Mouse (Mus musculus) activated CD4-positive, CD25-positive, alpha-beta regulatory T cell, adult 4 months (primary cell): ENCODE data around the gene Rnf38. TPM values are rescaled to one million over a fixed set of nuclear protein-coding genes. Genes with fewer than 3 reads are reported as not detected.

ENCODE experiments used
- ATAC-seq: one replicate; pipeline ENCODE4 v1.8.0; 2017
- polyA plus RNA-seq, 2 experiments: library from polyadenylated mRNA; unstranded; fragments of 100-300 nt; shearing (Covaris generic); gene quantifications; one replicate each; pipeline ENCODE4 v1.2.1; 2017

Rnf38 gene
- polyA plus RNA-seq, 2 experiments from 2014 or later = 21.0 to 29.2 TPM

- no peak for ATAC-seq
Observed at GRCm38 (mm10) chr4:44223444-44223843, 10.1 kb downstream of the Rnf38 start.

DNA sequence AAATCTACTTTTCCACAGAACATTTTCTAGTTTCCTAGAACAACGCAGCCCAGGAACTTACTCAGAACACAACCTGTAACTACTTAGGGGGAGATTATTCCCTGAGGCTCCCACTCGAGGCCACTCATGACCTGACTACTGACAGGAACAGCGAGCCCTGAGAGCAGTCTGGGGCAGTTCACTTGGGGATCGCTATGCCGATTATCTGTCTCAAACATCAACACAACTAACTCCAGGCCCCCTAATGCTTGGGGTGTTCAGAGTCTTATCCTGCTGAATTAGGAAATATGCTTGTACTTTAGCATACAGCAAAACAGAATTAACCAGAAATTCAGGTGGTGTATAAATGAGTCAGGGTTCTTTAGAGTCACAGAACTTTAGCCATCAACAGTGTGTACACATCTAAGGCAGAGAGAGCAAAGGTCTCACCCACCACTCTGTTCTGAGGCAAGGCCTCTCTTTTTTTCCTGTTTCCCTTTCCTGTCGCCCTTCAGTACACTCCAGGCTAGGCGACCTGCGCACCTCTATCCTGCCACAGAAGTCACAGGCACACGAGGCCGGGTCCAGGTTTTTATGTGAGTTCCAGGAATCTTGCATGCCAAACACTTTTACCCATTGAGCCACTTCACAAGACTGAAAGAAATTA, 16.7 kb downstream of the Rnf38 start:
- ATAC-seq = no peak

GRCm38 (mm10) chr4:44199968-44200367, 33.6 kb downstream of the Rnf38 start:
- no peak for ATAC-seq

DNA sequence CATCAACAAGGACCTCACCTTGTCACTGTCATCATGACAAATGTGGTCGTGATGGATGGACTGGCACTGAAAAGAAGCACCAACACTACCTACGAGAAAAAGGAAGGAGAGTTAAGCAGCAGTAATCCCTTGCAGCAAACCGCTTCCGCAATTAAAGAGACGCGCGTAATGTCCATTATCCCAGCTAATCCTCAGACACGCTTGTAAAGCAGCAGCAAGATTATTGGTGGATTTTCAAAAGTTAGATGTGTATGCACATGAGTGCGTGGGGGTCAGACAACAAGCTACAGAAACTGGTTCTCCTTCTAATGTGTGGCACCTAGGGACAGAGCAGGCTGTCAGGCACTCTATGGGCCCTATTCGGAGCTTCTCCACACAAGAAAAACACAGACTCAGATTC, 46.2 kb downstream of the Rnf38 start:
- ATAC-seq = no peak

DNA sequence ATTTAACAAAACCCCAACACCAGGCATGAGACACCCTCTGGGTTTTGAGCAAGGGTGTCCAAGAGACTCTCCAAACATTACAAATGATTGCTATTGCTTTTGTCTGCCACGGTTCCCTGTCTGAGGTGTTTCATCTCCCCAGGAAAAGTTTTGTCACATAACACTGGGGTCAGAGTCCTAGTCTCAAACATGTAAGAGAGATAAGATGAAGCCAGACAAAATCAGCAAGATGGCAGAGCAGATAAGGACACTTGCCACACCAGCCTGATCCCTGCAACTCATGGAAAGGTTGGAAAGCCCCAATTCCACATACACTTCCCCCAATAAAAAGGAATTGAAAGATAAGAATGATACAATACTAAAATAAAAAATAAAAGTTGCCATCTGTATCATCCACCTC, 49.7 kb downstream of the Rnf38 start:
- ATAC-seq = no peak

DNA sequence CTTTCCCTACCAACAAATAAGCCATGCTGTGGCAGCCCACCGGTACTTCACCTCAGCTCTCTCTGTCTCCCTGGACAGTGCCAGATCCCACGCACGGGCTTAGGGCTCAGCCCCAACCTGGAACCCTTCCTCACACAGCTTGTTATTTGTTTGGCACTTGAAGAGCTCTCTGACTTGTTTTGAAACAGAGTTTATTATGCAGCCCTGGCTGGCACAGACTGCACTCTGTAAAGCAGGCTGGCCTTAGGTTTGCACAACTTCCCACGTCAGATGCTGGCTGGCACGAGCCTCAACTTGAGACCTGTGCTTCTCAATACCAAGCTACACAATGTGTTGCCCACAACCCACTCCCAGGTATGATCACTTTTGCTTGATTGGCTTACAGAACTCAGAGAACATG, 53.8 kb downstream of the Rnf38 start:
- no peak for ATAC-seq

DNA sequence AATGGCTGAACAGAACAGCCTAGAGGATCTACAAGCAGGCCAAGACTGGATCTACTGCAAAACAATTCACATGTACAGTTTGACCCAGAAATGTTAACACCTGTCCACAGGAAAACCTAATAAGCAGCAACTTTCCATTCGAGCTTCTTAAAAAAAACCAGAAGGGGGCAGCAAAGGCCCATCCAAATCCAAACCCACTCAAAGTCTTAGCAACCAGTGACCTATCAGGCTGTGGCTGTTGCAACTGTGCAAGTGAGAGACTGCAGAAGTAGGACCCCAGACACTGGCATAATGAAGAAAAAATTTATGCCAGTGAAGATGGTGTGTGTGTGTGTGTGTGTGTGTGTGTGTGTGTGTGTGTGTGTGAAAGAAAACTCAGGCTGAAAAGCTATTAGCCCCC, 60.4 kb downstream of the Rnf38 start:
- peak; percentile 29 for ATAC-seq

GRCm38 (mm10) chr4:44172676-44173075, 60.9 kb downstream of the Rnf38 start:
- no peak for ATAC-seq

GRCm38 (mm10) chr4:44169884-44170283, 63.7 kb downstream of the Rnf38 start:
- no peak for ATAC-seq

GRCm38 (mm10) chr4:44168816-44169215, 64.8 kb downstream of the Rnf38 start:
- no peak for ATAC-seq

DNA sequence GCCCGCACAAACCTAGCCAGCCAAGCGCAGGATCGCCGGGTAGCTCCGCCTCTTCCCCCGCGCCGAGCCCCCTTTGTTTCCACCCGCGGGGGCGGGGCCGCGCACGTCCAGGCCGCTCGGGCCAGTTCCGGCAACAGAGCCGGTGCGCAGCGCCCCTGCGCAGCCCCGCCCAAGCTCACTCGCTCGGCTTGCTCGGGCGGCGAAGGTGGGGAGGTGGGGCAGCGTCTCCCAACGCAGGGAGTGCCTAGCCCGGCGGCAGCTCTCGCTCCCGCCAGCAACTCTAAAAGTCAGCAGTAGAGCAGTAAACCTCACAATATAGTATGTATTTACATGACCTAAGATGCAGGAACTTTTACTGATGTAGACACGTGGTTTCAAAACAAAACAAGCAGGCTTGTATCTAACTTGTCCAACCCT, 65.3 kb downstream of the Rnf38 start:
- ATAC-seq = peak; percentile 71

GRCm38 (mm10) chr4:44167397-44168121, 66.0 kb downstream of the Rnf38 start:
- peak; percentile 58 for ATAC-seq

GRCm38 (mm10) chr4:44166702-44167396, 66.7 kb downstream of the Rnf38 start:
- ATAC-seq = no peak

DNA sequence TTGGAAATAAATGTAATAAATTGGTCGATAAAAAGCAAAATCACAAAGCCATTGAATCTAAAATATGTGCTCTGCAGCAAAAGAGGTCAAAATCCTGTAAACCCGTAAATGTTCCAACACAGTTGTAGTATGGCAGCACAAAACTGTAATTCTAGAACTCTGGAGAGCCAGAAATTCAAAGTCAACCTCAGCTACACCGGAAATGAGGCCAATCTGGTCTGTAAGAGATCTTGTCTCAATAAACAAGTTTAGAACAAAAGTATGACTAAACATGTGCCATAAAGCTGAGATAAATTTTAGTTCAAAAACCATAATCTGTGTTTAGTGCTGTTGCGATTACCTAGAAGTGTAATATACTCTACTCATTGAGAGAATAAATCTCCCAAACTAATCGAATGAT, 69.0 kb downstream of the Rnf38 start:
- no peak for ATAC-seq

DNA sequence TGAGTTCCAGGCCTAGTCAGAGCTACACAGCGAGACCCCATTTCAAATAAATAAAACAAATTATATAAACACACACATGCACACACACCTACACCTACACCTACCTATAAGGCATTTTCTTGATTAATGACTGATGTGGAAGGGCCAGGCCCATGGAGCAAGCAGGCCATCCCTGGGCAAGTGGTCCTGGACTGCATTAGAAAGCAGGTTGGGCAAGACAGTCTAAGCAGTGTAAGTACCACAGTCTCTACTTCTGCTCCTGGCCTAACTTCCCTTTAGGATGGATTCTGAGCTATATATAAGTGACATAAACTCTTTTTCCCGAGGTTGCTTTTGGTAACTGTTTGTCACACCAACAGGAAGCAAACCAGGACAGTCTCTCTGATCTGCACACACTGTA, 70.6 kb downstream of the Rnf38 start:
- ATAC-seq = no peak

- ATAC-seq = no peak
Observed at GRCm38 (mm10) chr4:44160990-44161689, 72.4 kb downstream of the Rnf38 start.

- peak; percentile 66 for ATAC-seq
Observed at GRCm38 (mm10) chr4:44159839-44160238, 73.8 kb downstream of the Rnf38 start.

GRCm38 (mm10) chr4:44156481-44156880, 77.1 kb downstream of the Rnf38 start:
- no peak for ATAC-seq

GRCm38 (mm10) chr4:44154884-44155283, 78.7 kb downstream of the Rnf38 start:
- no peak for ATAC-seq

DNA sequence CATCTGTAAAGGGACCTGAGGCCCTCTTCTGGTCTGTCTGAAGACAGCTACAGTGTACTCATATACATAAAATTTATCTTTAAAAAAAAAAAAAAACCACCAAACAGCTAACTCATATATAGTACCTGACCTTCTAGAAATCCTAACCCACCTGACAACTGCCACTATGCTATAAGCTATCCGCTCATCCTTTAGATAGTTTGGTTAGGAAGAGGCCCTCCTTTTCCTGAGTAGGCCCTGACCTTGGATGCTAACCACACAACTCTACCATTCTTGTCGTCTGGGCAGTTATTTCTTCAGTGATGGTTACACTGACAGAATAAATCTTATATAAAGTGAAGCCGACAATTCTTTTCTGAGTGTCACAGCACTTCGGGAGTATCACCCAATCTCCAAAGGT, 80.7 kb downstream of the Rnf38 start:
- no peak for ATAC-seq

DNA sequence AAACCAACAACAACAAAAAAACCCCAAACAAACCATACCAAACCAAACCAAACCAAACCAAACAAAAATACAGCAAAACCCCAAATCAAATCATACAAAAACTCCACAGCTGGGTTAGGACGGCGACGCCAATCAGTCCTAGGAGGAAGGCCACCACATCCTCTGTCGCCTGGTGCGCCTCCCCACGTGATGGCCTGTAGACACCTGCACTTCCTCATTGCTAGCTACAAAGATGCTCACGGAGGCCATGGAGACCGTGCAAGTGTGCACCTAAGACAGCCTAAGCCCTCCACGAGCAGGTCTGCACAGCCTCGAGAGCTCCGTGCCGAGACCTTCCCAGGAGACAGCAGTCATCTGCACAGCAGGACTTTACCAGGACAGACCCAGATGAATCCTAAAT, 106.8 kb downstream of the Rnf38 start:
- ATAC-seq = no peak

DNA sequence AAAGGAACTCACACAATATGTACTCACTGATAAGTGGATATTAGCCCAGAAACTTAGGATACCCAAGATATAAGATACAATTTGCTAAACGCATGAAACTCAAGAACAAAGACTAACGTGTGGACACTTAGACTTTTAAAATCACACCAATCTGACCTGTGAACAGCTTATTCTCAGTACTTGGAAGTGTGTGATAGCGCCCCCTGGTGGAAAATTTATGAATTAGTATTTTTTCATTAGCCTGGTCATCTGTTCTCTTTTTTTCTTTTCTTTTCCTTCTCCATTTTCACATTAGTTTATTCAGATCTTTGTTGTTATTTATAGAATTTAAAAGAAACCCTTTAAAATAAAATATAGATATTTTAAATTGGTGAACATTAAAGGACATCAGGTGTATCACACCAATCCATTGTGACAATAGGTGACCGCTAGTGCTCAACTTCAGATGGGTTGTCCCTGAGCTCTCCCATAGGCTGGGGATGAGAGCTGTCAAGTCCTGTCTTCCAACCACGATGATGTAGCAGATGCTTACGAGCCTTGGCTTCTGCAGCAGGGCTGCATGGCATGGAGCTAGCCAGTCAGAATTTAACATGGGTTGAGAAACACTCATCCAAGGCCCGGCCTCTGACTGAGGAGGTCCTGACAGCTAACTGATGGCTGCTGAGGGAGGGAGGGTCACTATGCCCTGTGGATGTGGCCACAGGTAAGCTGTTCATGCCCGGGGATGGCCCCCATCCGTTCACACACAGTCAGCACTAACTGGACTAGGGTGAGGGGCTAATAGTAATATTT, 114.0 kb downstream of the Rnf38 start:
- no peak for ATAC-seq
